Mouse (Mus musculus) C2C12 (cell line): ENCODE measurements around the gene 1700020A23Rik.

ENCODE experiments used
- CEBPB ChIP-seq: IDR thresholded peaks from one replicate; pipeline ENCODE4 v1.6.1; 2011; ENCODE audit warnings: low read depth, mild to moderate bottlenecking, control low read depth, moderate library complexity
- CTCF ChIP-seq: IDR thresholded peaks from one replicate; pipeline ENCODE4 v1.5.1; 2011; ENCODE audit not compliant: control insufficient read depth, insufficient read depth, insufficient read length
- FOSL1 ChIP-seq: IDR thresholded peaks from one replicate; pipeline ENCODE4 v1.8.0; 2011; ENCODE audit warnings: mild to moderate bottlenecking, low read length; ENCODE audit not compliant: poor library complexity, insufficient read depth, severe bottlenecking
- MYOD1 ChIP-seq: IDR thresholded peaks from one replicate; pipeline ENCODE4 v1.6.1; 2011; ENCODE audit warnings: low read depth; ENCODE audit not compliant: control insufficient read depth, insufficient read length
- MYOG ChIP-seq: IDR thresholded peaks from one replicate; pipeline ENCODE4 v1.6.1; 2011; ENCODE audit not compliant: control insufficient read depth, insufficient read length; ENCODE audit errors: extremely low read depth
- USF1 ChIP-seq: IDR thresholded peaks from one replicate; pipeline ENCODE4 v1.6.1; 2011; ENCODE audit warnings: low read depth, mild to moderate bottlenecking, control low read depth, moderate library complexity

DNA sequence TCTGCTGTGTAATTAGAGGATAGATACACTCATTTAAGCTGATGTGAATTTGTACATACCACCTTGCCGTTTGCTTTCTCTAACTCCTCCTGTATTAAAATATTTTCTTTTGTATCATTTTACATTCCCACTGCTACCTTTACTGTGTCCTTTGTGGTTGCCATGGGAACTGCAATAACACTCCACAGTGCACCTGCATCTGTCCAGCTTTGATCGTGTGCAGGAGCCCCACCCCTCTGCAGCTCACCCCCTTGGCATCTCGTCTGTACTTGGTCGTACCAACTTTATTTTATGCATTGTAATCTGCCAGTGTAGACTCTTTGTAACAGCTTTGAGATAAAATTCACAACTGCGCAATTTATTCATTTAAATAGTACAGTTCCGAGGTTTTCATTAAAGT is 21.2 kb upstream of the 1700020A23Rik start:
- TF ChIP-seq MYOD1 (no peak), USF1 (no peak), CTCF (no peak), CEBPB (no peak), MYOG (no peak), FOSL1 (no peak)
